Mouse (Mus musculus) left cerebral cortex, postnatal 14 days (tissue): ENCODE data around the gene Zfp638. TPM values are rescaled to one million over a fixed set of nuclear protein-coding genes. Genes with fewer than 3 reads are reported as not detected.
A peak's percentile ranks its signal among the peaks of the same experiment; 100 is the strongest.

ENCODE experiments used
- DNase-seq, 2 experiments: peaks; one replicate each; pipeline ENCODE4 v3.0.0; 2021 to 2022; ENCODE audit warnings: low spot score in 2 of 2, mixed read lengths in 1 of 2
- intact Hi-C: fragments of 180-260 bp; cut with DNase I; formaldehyde crosslinking; loops from one replicate; pipeline ENCODE4 v1.15.1; 2025
- total RNA-seq, 2 experiments: library from RNA; stranded (reverse); gene quantifications; 2 replicates each; pipeline ENCODE4 v1.2.3; 2021

Gene Zfp638
- total RNA-seq, 2 experiments from 2014 or later = 112 to 116 TPM

DNA sequence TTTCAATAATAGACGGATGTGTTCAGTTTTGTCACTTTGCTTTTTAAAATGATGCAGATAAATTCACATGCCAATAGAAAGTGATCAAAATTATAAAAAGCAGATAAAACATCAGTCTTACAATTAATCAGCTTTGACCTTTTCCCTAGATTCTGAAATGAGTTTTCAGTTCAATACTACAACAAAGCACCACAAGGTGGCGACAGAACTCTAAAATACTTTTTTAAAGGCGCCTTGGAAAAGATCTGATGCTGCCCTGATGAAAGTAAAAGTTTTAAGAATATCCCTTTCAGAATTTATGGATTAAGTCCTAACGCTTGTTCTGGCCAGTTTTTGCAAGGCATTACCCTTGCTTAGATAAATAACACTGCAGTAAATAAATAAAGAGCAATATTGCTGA lies 12.9 kb downstream of the Zfp638 start:
- intact Hi-C loops = loop anchor here (1.0 to 2.0 kb wide), 2 partner anchors 35 to 181 kb away; no protein-coding TSS in a partner anchor
- DNase-seq = peak; percentile 66 to 78

DNA sequence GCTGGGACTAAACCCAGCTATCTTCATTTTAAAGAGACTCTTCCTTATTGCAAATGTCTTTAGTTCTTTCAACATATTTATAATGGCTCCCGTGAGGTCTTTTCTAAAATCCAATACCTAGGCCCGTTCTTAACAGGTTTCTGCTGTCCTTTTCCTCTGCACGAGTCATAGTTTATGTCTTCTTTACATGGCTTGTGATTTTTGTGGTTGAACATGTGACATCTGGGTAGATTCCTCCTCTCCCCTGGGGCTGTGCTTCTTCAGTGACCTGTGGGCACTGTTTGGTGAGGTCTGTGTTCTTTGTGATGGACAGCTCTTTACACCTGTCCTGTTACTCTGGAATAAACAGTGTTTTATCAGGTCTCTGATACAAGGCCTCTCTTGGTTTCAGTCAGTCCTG lies 19.9 kb downstream of the Zfp638 start:
- no peak for DNase-seq
- intact Hi-C loops = no loop called here

DNA sequence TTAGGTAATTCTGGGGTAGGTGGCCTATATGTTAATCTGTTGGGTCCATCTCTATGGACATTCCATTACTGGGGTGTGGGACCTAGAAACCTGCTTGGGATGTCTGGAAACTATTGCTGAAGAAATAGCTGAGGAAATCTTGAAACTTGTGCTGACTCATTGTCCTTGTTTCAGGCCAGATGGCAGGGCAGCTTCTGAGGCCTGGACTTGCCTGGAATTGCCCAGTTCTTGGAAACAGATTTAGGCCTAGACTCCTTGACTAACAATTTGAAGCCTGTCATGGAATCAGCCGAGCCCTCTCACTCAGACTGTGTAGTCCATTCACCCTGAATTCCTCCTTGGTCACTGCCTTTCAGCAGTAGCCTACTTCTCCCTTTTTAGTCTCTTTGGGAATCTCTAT lies 21.9 kb downstream of the Zfp638 start:
- intact Hi-C loops = no loop called here
- no peak for DNase-seq

- intact Hi-C loops = no loop called here
- no peak for DNase-seq
Observed at GRCm38 (mm10) chr6:83890281-83891015, 23.5 kb downstream of the Zfp638 start.

DNA sequence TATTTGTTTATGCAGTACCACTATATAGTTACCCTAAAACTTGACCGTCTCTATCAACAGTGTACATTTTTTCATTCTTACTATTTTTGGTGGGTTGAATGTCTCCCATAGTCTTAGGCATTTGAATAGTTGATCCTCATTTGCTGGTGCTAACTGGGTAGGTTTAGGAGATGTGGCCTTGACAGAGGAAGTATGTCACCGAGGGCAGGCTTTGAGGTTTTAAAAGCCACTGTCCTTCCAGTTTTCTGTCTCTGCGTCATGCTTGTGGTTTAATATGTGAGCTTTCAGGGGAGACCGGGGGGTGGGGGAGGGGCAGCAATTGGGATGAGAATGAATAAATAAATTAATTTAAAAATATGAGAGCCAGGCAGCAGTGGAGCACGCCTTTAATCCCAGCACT lies 24.3 kb downstream of the Zfp638 start:
- intact Hi-C loops = no loop called here

DNA sequence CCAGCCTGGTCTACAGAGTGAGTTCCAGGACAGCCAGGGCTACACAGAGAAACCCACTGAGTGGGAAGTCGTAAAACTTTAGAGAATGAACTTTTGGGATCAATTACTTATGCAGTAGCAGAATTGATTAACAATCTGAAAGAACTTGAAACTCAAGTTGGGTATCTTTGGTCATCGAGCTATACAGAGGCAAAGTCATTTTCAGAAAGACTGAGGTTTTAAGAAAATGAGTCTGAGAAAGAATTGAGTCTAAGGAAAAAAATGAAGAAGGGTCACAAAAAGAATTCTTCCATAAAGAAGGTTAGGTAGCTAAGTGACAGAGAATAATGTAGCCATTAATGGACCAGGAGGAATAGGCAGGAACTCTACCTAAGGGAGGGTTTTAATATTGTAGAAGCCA lies 24.8 kb downstream of the Zfp638 start:
- intact Hi-C loops = no loop called here
- no peak for DNase-seq

More for the DNA sequence above, 24.3 kb downstream of the Zfp638 start:
- no peak for DNase-seq

- intact Hi-C loops = no loop called here
- no peak for DNase-seq
Observed at GRCm38 (mm10) chr6:83893086-83893485, 26.2 kb downstream of the Zfp638 start.

GRCm38 (mm10) chr6:83893584-83893983 lies 26.7 kb downstream of the Zfp638 start:
- intact Hi-C loops = no loop called here
- DNase-seq = no peak

DNA sequence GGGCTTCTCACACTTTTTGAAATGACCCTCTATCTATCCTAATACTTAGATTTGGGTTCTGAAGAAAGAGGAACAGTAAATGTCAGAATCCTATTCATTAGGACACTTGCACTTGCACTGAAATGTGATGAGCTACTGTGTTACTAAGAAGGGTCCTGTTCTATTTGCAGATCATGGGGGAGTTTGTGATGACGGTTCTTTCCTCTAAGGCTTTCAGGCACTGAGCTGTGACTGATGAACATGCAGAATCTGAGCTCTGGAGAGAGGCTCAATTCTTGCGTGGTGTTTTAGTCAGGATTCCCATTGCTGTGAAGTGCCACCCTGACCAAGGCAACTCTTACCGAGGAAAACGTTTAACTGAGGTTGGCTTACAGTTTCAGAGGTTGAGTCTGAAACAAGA lies 32.2 kb downstream of the Zfp638 start:
- no peak for DNase-seq
- intact Hi-C loops = no loop called here

- no peak for DNase-seq
- intact Hi-C loops = no loop called here
Observed at GRCm38 (mm10) chr6:83905276-83905675, 38.4 kb downstream of the Zfp638 start.

GRCm38 (mm10) chr6:83906659-83907058 lies 39.8 kb downstream of the Zfp638 start:
- DNase-seq = no peak
- intact Hi-C loops = no loop called here

GRCm38 (mm10) chr6:83908386-83908785 lies 41.5 kb downstream of the Zfp638 start:
- intact Hi-C loops = no loop called here
- DNase-seq = no peak

DNA sequence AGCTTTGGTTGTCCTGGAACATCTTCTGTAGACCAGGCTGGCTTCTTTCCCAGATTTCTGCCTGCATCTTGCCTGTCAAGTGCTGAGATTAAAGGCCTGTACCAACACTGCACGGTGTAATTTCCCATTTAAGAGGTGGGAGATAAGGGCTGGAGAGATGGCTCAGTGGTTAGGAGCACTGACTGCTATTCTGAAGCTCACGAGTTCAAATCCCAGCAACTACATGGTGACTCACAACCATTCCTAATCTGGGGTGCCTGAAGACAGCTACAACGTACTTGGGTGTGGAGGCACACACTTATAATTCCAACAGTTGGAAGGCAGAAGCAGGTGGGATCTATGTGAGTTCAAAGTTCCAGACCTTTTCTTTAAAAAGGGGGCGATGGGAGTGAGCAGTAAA lies 46.8 kb downstream of the Zfp638 start:
- peak; percentile 7 to 14 for DNase-seq
- intact Hi-C loops = loop anchor here (2.0 kb wide), 1 partner anchor 35 kb away; no protein-coding TSS in a partner anchor

GRCm38 (mm10) chr6:83914183-83914719 lies 47.3 kb downstream of the Zfp638 start:
- intact Hi-C loops = loop anchor here (2.0 kb wide), 1 partner anchor 35 kb away; no protein-coding TSS in a partner anchor
- DNase-seq = peak; percentile 99 to 100

DNA sequence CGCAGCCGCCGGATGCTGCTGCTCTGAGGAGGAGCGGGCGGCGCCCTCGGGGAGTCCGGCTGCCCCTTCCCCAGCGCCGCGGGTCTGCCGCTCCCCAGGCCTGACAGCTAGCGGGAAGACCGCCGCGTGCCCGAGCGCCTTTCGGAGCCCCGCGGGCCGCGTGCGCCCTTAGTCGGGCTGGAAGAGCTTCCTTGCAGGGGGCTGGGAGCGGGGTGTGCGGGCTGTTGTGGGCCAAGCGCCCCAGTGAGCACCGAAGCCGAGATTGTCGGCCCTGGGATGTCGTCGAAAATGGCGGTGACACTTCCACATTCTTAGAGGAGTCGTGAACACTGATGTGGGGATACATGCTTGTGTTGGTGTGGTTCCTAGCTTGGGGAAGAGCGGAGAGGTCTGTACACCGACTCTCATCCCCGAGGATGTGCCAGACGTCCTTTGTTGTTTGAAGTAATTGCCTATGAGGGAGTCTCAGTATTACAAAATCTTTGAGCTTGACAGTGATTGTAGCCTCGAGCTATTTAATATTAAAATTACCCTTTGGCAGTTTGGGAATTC lies 47.9 kb downstream of the Zfp638 start:
- DNase-seq = no peak
- intact Hi-C loops = loop anchor here (2.0 kb wide), 1 partner anchor 36 kb away; no protein-coding TSS in a partner anchor

GRCm38 (mm10) chr6:83927418-83927817 lies 60.5 kb downstream of the Zfp638 start:
- no peak for DNase-seq
- intact Hi-C loops = no loop called here

- intact Hi-C loops = no loop called here
- no peak for DNase-seq
Observed at GRCm38 (mm10) chr6:83928225-83928624, 61.3 kb downstream of the Zfp638 start.

DNA sequence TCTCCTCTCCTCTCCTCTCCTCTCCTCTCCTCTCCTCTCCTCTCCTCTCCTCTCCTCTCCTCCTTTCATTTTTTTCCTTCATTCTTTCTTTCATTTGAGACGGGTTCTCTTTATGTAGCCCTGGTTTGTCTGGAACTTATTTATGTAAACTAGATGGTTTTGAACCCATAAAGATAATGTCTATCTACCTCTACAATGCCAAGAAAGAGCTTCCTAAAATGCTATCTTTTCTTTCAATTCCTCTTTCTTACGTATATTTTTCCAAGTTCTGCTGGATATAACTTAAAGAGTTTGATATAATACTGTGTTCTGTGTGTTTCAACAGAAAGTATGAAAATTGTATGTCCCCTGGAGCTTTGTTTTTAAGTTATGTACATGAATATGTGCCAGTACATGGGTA lies 72.6 kb downstream of the Zfp638 start:
- intact Hi-C loops = no loop called here
- DNase-seq = no peak

DNA sequence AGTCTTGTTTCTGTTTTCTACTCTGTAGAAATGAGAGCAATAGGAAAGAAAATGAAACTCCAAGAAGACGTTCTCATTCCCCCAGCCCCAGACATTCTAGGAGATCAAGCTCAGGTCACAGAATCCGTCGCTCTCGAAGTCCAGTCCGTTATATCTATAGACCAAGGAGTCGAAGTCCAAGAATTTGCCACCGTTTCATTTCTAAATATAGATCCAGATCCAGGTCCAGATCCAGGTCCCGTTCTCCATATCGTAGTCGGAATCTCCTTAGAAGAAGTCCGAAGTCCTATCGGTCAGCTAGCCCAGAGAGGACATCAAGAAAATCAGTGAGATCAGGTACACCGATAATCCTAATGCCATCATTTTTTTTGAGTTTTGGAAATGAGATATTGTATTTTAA lies 75.9 kb downstream of the Zfp638 start:
- no peak for DNase-seq
- intact Hi-C loops = loop anchor here (5.0 kb wide), 1 partner anchor 34 kb away; no protein-coding TSS in a partner anchor

- intact Hi-C loops = no loop called here
- no peak for DNase-seq
Observed at GRCm38 (mm10) chr6:83953603-83954002, 86.7 kb downstream of the Zfp638 start.

DNA sequence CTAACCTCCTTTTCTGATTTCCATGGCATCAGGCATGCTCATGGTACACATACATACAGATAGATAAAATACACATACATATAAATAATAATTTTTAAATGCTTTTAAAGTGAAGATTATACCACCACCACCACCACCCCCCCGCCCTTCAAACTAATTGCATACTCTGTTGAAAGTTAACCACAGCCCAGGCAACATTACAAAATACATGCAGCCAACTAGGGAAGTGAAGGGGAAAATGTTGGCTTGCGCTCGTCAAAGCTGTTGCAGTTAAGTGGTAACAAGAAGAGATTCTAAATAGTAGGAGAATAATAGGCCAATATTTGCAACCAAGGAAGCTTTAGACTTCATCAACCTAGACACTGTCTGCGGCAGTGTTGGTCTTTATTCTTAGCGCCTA lies 120.7 kb downstream of the Zfp638 start:
- intact Hi-C loops = no loop called here
- no peak for DNase-seq
